Mouse (Mus musculus) skeletal muscle tissue, postnatal 0 days (tissue): Measurements from ENCODE around the gene Dcun1d5. TPM values are rescaled to one million over a fixed set of nuclear protein-coding genes. Genes with fewer than 3 reads are reported as not detected.

Experiments
- polyA plus RNA-seq: library from polyadenylated mRNA; unstranded; fragments of >200 nt; fragmentation: Nextera tagmentation; extraction: Ambion mirVana; gene quantifications from 2 replicates; pipeline ENCODE4 v1.2.1, GENCODE M21; 2015

The Dcun1d5 gene
- polyA plus RNA-seq: 85.0 and 87.0 TPM in 2 replicates

GRCm38 (mm10) chr9:7184172-7184896 lies at the start of gene Dcun1d5, which contains the start of gene Dync2h1:
Dcun1d5 (plus strand) TSS chr9:7184520.
Dync2h1 (minus strand) TSS chr9:7184446.

Other genes with a start within 250 kb of the Dcun1d5 start
- gene Dync2h1, start 74 bp upstream of the Dcun1d5 start, polyA plus RNA-seq: 4.3 and 5.0 TPM in 2 replicates
- gene Mmp13, start 88.0 kb downstream of the Dcun1d5 start, polyA plus RNA-seq: 0.40 TPM in 1 of 2 replicates, not detected in the other
- not detected in 2 replicates for gene Mmp12, start 159.9 kb downstream of the Dcun1d5 start, polyA plus RNA-seq
- not detected in 2 replicates for gene Mmp1b, start 203.5 kb downstream of the Dcun1d5 start, polyA plus RNA-seq